Mouse (Mus musculus): ENCODE measurements at regions not wholly inside any gene's neighbourhood (a gene's known extent, or its start where the extent isn't known, plus 50 kb on each side); places are given as distances from the start of the nearest gene placed in this dataset.

DNA sequence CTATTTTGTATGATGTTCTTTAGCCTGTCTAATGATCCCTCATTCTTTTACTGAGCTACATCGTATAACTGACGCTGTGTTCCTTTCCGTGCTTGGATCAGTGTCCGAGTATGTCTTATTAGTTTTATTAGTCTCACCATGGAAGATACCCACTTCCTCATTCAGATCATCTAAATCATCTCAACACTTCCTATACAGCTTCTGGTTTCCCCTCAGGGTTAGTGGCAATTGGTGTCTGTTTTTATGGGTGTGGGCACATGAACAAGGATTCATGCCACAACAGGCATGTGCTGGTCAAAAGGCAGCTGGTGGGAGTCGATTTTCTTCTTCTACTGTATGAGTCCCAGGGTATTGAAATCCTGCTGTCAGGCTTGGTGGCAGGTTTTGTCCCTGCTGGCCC, 509.0 kb upstream of the Smim15 start:
- Histone ChIP-seq H3K4me3 (ENCODE audit: insufficient read depth in 1 of 2, low read depth in 1 of 2, low read length in 2 of 2, poor library complexity in 1 of 2, severe bottlenecking in 1 of 2) (no peak overlapping the region), H3K27ac (ENCODE audit: insufficient read depth, low read depth, low read length, poor library complexity, severe bottlenecking) (no peak overlapping the region), H3K36me3 (ENCODE audit: control insufficient read depth, insufficient read depth, low read length, poor library complexity, severe bottlenecking) (no peaks in the 10 kb centered on the region), H3K4me1 (ENCODE audit: control insufficient read depth in 2 of 2, insufficient read depth in 2 of 2, low read length in 2 of 2, poor library complexity in 1 of 2) (peaks cover 0 to 1% of the 10 kb centered on the region in 2 experiments; a peak in 1 of 4 replicates), H3K9me3 (ENCODE audit: control insufficient read depth, insufficient read depth, low read depth, low read length) (no peaks in the 10 kb centered on the region), H3K9ac (ENCODE audit: insufficient read depth, low read depth, low read length, poor library complexity, severe bottlenecking) (no peak overlapping the region)
- no peak for DNase-seq (ENCODE audit: low read depth, low spot score)
- TF ChIP-seq CHD2 (IDR thresholded peaks at IDR 0.05; ENCODE audit: low read depth, low read length) (no peak), ZC3H11A (IDR thresholded peaks at IDR 0.05; ENCODE audit: borderline replicate concordance, low read depth, low read length) (no peak), MAFK (IDR thresholded peaks at IDR 0.05; ENCODE audit: insufficient read depth, low read depth, low read length) (no peak), HCFC1 (IDR thresholded peaks at IDR 0.05; ENCODE audit: borderline replicate concordance, insufficient read depth, low read length) (no peak), ZNF384 (IDR thresholded peaks at IDR 0.05; ENCODE audit: low read depth, low read length) (no peak)
- in situ Hi-C loops (cut with MboI; ENCODE audit: low sequenced_read_pairs in 2 of 2, unreplicated experiment in 2 of 2), result no loop called here

- TF ChIP-seq ZNF384 (IDR thresholded peaks at IDR 0.05; ENCODE audit: low read depth, low read length), result no peak
- no peak for TF ChIP-seq MAFK (IDR thresholded peaks at IDR 0.05; ENCODE audit: insufficient read depth, low read depth, low read length)
- TF ChIP-seq ZC3H11A (IDR thresholded peaks at IDR 0.05; ENCODE audit: borderline replicate concordance, low read depth, low read length), result no peak
- no peak for TF ChIP-seq CHD2 (IDR thresholded peaks at IDR 0.05; ENCODE audit: low read depth, low read length)
- no peak for TF ChIP-seq HCFC1 (IDR thresholded peaks at IDR 0.05; ENCODE audit: borderline replicate concordance, insufficient read depth, low read length)
- peaks cover 0 to 1% of the 10 kb centered on the region in 2 experiments; a peak in 1 of 4 replicates for H3K4me1 ChIP-seq (ENCODE audit: control insufficient read depth in 2 of 2, insufficient read depth in 2 of 2, low read length in 2 of 2, poor library complexity in 1 of 2)
- DNase-seq (ENCODE audit: low read depth, low spot score), result no peak
- H3K9ac ChIP-seq (ENCODE audit: insufficient read depth, low read depth, low read length, poor library complexity, severe bottlenecking), result no peak overlapping the region
- H3K36me3 ChIP-seq (ENCODE audit: control insufficient read depth, insufficient read depth, low read length, poor library complexity, severe bottlenecking), result no peaks in the 10 kb centered on the region
- H3K9me3 ChIP-seq (ENCODE audit: control insufficient read depth, insufficient read depth, low read depth, low read length), result no peaks in the 10 kb centered on the region
- no peak overlapping the region for H3K27ac ChIP-seq (ENCODE audit: insufficient read depth, low read depth, low read length, poor library complexity, severe bottlenecking)
- in situ Hi-C loops (cut with MboI; ENCODE audit: low sequenced_read_pairs in 2 of 2, unreplicated experiment in 2 of 2), result no loop called here
- H3K4me3 ChIP-seq (ENCODE audit: insufficient read depth in 1 of 2, low read depth in 1 of 2, low read length in 2 of 2, poor library complexity in 1 of 2, severe bottlenecking in 1 of 2), result no peak overlapping the region
Observed at GRCm38 (mm10) chr13:107533323-107533722, 510.9 kb upstream of the Smim15 start.

DNA sequence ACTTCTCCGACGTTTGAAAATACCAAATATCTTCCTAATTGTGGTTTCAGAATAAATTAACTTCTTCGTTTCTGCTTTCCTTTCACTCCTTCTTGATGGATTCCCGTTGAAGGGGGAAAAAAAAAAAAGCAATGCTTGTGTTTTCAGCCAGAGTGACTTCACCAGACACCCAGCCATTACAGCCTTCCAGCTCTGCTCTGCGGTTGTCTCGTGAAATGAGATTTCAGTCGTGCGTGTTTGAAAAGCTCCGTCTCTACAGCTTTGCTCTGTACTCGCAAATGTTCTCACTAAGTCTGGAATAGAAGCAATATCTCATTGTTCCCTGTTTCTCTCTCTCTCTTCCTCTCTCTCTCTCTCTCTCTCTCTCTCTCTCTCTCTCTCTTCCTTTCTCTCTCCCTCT, 509.6 kb upstream of the Kif2a start:
- Histone ChIP-seq H3K4me1 (ENCODE audit: control insufficient read depth in 2 of 2, insufficient read depth in 2 of 2, low read length in 2 of 2, poor library complexity in 1 of 2) (peaks cover 0 to 1% of the 10 kb centered on the region in 2 experiments; a peak in 1 of 4 replicates), H3K4me3 (ENCODE audit: insufficient read depth in 1 of 2, low read depth in 1 of 2, low read length in 2 of 2, poor library complexity in 1 of 2, severe bottlenecking in 1 of 2) (no peak overlapping the region), H3K27ac (ENCODE audit: insufficient read depth, low read depth, low read length, poor library complexity, severe bottlenecking) (no peak overlapping the region), H3K9ac (ENCODE audit: insufficient read depth, low read depth, low read length, poor library complexity, severe bottlenecking) (no peak overlapping the region), H3K36me3 (ENCODE audit: control insufficient read depth, insufficient read depth, low read length, poor library complexity, severe bottlenecking) (no peaks in the 10 kb centered on the region), H3K9me3 (ENCODE audit: control insufficient read depth, insufficient read depth, low read depth, low read length) (no peaks in the 10 kb centered on the region)
- no peak for DNase-seq (ENCODE audit: low read depth, low spot score)
- TF ChIP-seq CHD2 (IDR thresholded peaks at IDR 0.05; ENCODE audit: low read depth, low read length) (no peak), MAFK (IDR thresholded peaks at IDR 0.05; ENCODE audit: insufficient read depth, low read depth, low read length) (no peak), ZC3H11A (IDR thresholded peaks at IDR 0.05; ENCODE audit: borderline replicate concordance, low read depth, low read length) (no peak), HCFC1 (IDR thresholded peaks at IDR 0.05; ENCODE audit: borderline replicate concordance, insufficient read depth, low read length) (no peak), ZNF384 (IDR thresholded peaks at IDR 0.05; ENCODE audit: low read depth, low read length) (no peak)
- in situ Hi-C loops (cut with MboI; ENCODE audit: low sequenced_read_pairs in 2 of 2, unreplicated experiment in 2 of 2), result no loop called here

- no peak for TF ChIP-seq HCFC1 (IDR thresholded peaks at IDR 0.05; ENCODE audit: borderline replicate concordance, insufficient read depth, low read length)
- no peak for TF ChIP-seq ZNF384 (IDR thresholded peaks at IDR 0.05; ENCODE audit: low read depth, low read length)
- TF ChIP-seq CHD2 (IDR thresholded peaks at IDR 0.05; ENCODE audit: low read depth, low read length), result no peak
- TF ChIP-seq ZC3H11A (IDR thresholded peaks at IDR 0.05; ENCODE audit: borderline replicate concordance, low read depth, low read length), result no peak
- no peak for TF ChIP-seq MAFK (IDR thresholded peaks at IDR 0.05; ENCODE audit: insufficient read depth, low read depth, low read length)
- Histone ChIP-seq H3K4me1 (ENCODE audit: control insufficient read depth in 2 of 2, insufficient read depth in 2 of 2, low read length in 2 of 2, poor library complexity in 1 of 2) (peaks cover 0 to 1% of the 10 kb centered on the region in 2 experiments; a peak in 1 of 4 replicates), H3K36me3 (ENCODE audit: control insufficient read depth, insufficient read depth, low read length, poor library complexity, severe bottlenecking) (no peaks in the 10 kb centered on the region), H3K27ac (ENCODE audit: insufficient read depth, low read depth, low read length, poor library complexity, severe bottlenecking) (no peak overlapping the region), H3K4me3 (ENCODE audit: insufficient read depth in 1 of 2, low read depth in 1 of 2, low read length in 2 of 2, poor library complexity in 1 of 2, severe bottlenecking in 1 of 2) (no peak overlapping the region), H3K9me3 (ENCODE audit: control insufficient read depth, insufficient read depth, low read depth, low read length) (no peaks in the 10 kb centered on the region), H3K9ac (ENCODE audit: insufficient read depth, low read depth, low read length, poor library complexity, severe bottlenecking) (no peak overlapping the region)
- in situ Hi-C loops (cut with MboI; ENCODE audit: low sequenced_read_pairs in 2 of 2, unreplicated experiment in 2 of 2), result no loop called here
- peak; percentile 17 for DNase-seq (ENCODE audit: low read depth, low spot score)
Observed at GRCm38 (mm10) chr13:107531026-107531425, 509.1 kb upstream of the Kif2a start.

DNA sequence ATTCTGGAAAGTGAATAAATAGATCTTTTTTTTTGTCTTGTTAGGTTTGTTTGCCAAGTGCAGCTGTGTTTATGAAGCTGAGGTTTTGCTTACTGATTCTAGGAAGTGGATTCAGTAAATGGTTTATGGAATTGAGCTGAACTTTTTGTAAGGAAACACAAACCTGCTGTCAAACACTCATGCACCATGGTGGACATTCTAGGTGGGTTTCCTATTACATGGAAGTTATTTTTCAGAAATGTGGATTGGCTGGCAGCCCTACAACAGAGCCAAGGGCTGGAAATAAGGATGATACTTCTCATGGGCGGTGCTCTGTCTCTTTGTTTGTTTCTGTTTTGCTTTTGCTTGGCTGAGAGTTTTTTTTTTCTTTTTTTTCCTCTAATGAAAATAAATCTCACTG, 508.5 kb upstream of the Kif2a start:
- H3K36me3 ChIP-seq (ENCODE audit: control insufficient read depth, insufficient read depth, low read length, poor library complexity, severe bottlenecking), result no peaks in the 10 kb centered on the region
- in situ Hi-C loops (cut with MboI; ENCODE audit: low sequenced_read_pairs in 2 of 2, unreplicated experiment in 2 of 2), result no loop called here
- H3K9ac ChIP-seq (ENCODE audit: insufficient read depth, low read depth, low read length, poor library complexity, severe bottlenecking), result no peak overlapping the region
- H3K4me1 ChIP-seq (ENCODE audit: control insufficient read depth in 2 of 2, insufficient read depth in 2 of 2, low read length in 2 of 2, poor library complexity in 1 of 2), result peaks cover 0 to 1% of the 10 kb centered on the region in 2 experiments; a peak in 1 of 4 replicates
- no peak overlapping the region for H3K27ac ChIP-seq (ENCODE audit: insufficient read depth, low read depth, low read length, poor library complexity, severe bottlenecking)
- H3K4me3 ChIP-seq (ENCODE audit: insufficient read depth in 1 of 2, low read depth in 1 of 2, low read length in 2 of 2, poor library complexity in 1 of 2, severe bottlenecking in 1 of 2), result no peak overlapping the region
- no peak for TF ChIP-seq ZC3H11A (IDR thresholded peaks at IDR 0.05; ENCODE audit: borderline replicate concordance, low read depth, low read length)
- TF ChIP-seq ZNF384 (IDR thresholded peaks at IDR 0.05; ENCODE audit: low read depth, low read length), result no peak
- TF ChIP-seq HCFC1 (IDR thresholded peaks at IDR 0.05; ENCODE audit: borderline replicate concordance, insufficient read depth, low read length), result no peak
- TF ChIP-seq CHD2 (IDR thresholded peaks at IDR 0.05; ENCODE audit: low read depth, low read length), result no peak
- TF ChIP-seq MAFK (IDR thresholded peaks at IDR 0.05; ENCODE audit: insufficient read depth, low read depth, low read length), result no peak
- H3K9me3 ChIP-seq (ENCODE audit: control insufficient read depth, insufficient read depth, low read depth, low read length), result no peaks in the 10 kb centered on the region
- no peak for DNase-seq (ENCODE audit: low read depth, low spot score)
